Mouse (Mus musculus): ENCODE results near the gene Ihh. TPM values are rescaled to one million over a fixed set of nuclear protein-coding genes. Genes with fewer than 3 reads are reported as not detected.

Gene Ihh
- total RNA-seq, 4 experiments from 2014 or later: 0.24 TPM; not detected in 3

DNA sequence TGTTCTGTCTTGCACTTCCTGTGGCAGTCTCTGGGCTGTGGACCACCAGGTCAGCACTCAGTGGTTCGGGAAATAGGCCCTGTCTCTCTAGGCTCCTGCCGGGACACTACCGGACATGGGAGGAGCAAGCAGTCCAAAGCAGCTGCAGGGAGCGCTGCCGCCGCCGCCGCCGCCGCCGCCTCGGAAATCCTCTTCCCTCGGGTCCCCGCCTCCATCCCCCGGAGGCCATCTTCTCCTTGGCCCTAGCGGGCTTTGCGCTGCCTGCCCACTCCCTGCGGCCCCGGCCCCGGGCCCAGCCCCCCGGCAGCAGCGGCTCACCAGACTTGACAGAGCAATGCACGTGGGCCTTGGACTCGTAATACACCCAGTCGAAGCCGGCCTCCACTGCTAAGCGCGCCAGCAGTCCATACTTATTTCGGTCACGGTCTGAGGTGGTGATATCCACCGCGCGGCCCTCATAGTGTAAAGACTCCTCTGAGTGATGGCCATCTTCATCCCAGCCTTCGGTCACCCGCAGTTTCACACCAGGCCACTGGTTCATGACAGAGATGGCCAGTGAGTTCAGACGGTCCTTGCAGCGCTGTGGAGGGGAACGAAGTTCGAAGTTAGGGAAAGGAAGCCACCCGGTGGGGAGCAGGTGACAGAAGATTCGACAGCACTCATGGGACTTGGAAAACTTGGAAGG lies 3.3 kb downstream of the Ihh start:
- DNase-seq (ENCODE audit: low spot score): no peak

DNA sequence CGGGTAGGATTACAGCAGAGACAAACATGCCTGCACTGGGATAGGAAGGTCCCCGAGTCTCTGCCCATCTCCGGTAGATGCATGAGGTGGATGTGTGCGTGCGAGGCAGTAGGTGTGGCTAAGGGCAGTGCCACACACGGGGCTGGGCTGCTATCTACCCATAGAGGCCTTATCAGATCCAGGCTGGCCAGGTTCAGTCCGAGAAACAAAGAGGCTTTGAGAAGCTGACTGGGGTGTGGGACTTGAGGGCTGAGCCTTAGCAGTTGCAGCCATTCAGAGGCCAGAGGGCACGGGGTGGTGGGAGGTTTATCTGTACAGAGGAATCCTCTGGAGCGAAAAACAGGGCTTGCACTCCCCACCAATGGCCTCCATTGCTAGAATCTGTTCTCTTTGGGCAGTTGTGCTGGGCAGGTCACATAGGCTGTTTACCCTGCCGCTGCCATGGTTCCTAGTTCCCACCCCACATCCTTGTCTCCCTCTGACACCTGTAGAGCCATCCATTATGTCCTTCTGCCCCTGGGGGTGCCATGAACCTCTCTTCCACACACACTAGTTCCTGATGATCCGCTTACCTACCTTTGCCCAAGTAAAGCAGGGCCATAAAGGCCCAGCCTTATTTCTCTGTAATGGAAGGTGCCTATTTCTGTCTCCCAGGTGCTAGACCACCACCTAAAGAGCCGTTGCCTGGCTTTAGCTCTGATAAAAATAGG lies 9.7 kb downstream of the Ihh start:
- DNase-seq (ENCODE audit: low spot score): no peak

DNA sequence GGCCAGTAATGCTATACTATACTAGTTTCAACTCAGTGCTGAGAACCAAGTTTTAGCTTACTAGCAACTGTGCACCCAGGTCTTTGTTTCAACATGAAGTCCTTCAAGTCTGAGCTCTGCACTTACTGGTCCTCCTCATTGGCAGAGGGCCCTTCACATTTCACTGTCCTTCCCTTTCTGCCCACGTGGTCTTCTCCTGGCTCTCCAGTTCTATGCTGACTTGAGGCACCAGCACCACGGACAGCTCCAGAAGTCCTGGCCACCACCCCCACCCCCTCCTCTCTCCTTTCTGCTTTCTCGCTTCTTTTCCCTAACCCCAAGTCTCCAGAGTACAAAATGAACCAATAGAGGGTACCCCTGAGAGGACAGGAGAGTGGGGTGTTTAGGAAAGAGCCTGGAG lies 11.7 kb downstream of the Ihh start:
- DNase-seq (ENCODE audit: low spot score): no peak

DNA sequence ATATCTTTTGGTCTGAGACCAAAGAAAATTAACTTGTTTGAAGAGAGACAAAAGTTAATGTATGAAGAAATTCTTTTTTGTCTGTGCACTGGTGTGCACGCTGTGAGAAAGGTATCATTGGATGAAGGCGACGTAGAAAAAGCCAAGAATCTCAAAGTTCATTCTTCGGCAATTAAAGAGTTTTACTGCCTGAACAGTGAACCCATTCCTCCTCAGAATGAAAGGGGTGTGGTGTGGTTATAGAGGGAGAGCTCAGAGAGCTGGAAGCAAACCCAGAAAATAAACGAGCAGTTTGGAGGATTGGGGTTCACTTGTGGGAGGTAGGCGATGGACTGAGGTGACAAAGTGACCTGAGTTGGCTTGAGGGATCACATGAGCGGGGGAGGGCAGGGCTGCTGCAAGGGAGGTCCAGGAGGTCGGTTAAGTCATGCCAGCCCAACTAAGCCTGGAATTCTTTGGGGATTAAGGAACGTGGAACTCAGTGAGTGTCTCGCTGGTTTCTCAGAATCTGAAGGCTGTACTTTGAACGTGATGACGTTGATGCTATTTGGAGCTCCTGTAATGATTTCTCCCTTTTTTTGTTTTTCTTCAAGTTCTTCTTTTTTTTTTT lies 15.1 kb downstream of the Ihh start:
- no peak for DNase-seq (ENCODE audit: low spot score)

DNA sequence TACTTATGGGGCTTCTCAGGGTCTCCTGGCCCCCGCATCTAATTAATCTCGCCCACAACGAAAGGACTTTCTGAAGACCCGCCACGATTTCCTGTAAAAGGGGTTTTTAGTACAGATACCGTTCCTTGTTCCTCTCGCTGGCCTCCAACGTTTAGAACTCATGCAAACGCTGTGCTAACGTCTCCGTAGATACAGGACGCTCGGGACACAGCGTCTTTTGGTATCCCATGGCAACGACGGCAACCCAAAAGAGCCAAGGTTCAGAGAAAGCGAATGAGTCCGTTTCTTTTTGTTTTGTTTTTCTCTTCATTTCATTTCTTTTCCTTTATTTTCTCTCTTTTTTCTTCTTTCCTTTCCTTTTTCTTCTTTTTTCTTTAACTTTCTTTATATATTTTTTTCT lies 16.1 kb downstream of the Ihh start, which contains the start of gene Cfap65:
Gene Cfap65, minus strand, starts transcription at position 198 of the 400 bp plus-strand sequence.
- DNase-seq (ENCODE audit: low spot score): no peak

DNA sequence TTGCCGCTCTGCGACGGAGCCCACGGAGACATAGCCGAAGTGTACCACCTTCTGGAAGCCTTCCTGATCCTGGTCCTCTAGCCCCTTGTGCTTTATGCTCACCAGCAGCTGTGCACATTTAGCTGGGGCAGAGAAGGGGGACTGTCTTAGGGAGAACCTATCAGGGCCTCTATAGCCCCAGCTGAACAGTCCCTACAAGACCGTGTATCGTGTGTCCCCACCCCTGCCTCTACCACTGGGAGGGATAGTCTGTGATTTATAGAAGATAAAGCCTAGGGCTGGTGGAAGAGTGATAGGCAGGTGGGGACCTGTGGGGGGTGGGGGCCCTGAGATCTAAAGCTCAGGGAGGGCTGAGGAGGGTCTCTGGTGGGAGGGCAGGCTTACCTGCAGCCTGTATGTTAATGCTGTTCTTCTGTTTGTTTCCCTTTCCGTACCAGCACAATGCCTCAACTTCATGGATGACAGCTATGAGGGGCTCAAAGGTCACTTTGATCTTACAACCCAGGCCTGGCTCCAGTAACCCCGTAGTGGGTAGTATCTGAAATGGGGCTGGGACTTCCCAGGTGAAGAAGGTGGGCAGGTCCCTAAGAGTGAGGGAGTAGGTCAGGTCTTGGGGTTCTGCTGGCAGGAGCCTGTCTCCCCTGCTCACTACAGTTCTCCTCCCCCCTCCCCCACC lies 23.7 kb downstream of the Ihh start:
- no peak for DNase-seq (ENCODE audit: low spot score)

DNA sequence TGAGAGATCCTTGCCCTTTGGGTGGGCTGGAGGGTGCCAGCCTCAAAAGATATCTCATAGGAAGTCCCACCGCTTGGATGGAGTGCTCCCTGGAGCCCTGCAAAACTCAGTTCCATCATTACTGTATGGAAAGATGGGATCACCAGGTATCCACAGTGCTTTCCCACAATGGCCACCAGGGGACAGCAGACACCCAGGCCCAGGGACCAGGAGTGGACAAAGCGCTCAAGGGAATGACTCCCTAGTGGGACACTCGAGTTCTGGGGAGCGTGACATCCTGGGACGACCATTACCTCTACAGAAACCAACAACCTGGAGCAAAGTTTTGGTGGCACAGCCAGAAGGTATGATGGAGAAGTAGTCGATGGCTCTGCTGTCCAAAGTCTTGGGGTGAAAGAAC lies 24.8 kb downstream of the Ihh start:
- peak; percentile 21 for DNase-seq (ENCODE audit: low spot score)

DNA sequence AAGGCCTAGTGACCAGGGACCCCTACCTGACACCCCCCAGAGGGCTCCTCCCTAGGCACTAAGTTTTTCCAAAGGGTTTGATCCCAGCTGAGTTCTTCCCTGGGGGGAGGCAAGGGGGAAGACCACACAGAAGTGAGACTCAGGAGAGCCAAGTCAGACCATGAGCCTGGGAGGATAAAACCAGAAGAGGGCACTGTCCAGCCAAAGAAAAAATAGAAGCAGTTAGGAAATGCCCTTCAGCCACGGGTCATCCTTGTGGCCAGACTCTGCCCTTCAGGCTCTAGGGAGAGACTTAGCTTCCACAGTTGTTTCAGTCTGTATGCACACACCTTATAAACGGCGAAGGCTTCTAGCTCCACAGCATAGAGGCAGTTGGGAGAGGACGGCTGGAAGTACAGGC lies 27.0 kb downstream of the Ihh start:
- no peak for DNase-seq (ENCODE audit: low spot score)

DNA sequence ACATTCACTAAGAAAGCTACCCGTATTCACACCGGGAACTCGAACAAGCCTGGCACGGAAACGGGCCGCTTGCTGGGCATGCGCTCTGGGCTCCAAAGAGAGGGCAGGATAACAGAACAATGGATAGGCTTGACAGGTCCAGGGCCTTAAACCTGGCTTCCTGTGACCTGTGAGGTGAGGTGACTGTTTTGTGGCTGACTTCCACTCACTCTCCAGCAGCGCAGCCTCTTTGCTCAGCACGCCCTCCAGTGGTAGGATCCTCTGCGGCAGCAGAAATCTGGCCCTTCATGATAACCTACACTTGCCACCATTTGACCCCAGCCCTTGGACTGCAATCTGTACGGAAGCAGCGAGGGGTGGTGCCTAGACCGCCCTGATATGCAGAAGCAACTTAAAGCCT lies 35.8 kb downstream of the Ihh start:
- DNase-seq (ENCODE audit: low spot score): no peak

DNA sequence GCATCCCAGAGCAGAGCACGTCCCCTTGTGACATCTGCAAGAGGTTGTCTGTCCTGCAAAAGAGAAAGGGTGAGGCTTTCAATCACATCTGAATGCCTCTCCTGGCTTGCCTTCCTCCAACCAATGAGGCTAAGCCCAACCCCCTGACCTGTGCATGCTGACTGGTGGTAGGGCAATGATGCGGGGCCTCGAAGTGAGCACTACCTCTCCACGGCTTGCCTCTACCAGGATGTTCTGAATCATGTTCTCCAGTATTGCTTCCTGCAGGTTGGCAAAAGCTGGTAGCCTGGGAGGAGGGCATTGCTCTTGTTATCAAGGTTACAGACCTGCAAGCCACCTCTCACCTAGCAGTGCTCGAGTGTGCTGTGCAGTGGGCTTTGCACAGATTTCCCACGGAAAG lies 49.3 kb downstream of the Ihh start:
- no peak for DNase-seq (ENCODE audit: low spot score)

DNA sequence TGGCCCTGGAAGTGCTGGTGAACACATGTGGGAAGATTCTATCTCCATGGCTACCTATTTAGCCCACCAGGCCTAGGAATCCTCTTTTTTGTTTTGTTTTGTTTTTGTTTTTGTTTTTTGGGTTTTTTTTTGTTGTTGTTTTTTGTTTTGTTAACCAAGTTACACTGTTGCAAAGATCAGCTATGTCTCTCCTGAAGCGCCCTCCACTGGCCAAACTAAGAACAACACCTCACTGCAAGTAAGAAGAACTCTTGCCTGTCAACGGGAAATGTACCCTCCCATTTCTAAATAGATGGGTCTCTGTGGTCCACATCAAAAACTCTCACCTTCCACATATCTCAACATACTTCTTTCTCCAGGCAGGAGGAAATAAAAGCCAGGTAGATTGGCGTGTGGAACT lies 49.8 kb downstream of the Ihh start:
- DNase-seq (ENCODE audit: low spot score): peak; percentile 24

DNA sequence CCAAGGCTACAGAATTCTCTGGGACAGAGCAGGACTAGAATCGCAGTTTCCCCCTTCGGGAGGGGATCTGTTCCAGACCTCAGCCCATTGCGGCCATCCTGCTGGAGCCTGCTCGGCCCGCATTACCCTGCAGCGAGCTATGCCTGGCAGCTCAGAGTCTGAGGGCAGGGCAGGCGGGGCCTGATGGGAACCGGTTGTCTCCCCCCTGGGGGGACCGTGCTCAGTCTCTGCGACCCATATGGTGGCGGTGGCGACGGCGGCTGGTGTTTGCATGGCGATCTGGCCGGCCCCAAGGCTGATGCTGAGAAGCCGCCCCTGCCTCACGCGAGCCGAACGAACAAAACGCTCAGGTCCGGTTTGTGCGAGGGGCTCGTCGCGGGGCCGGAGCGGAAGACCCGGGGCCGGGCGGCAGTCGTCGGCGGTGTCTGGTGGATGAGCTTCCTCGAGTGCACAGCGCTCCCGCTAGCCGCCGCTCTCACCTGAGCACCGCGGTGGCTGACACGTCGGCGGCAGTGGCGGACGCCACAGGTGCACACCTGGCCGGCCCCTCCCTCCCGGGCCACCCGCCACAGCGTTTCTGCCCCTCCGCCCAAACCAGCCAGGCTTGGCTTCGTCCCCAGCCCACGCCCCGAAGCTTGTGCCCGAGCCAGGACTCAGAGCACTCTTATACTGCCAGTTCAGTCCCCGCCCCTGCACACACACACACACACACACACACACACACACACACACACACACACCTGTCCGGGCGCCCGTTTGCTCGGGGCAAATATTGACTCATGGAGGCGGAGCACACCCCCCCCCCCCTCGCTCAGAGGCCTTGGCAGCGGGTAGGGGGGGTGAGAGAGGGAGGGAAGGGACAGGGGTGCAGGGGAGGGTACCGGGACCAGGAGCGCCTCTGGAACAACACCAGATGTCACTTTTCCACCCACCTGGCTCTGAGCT lies 50.9 kb downstream of the Ihh start:
- no peak for DNase-seq (ENCODE audit: low spot score)

DNA sequence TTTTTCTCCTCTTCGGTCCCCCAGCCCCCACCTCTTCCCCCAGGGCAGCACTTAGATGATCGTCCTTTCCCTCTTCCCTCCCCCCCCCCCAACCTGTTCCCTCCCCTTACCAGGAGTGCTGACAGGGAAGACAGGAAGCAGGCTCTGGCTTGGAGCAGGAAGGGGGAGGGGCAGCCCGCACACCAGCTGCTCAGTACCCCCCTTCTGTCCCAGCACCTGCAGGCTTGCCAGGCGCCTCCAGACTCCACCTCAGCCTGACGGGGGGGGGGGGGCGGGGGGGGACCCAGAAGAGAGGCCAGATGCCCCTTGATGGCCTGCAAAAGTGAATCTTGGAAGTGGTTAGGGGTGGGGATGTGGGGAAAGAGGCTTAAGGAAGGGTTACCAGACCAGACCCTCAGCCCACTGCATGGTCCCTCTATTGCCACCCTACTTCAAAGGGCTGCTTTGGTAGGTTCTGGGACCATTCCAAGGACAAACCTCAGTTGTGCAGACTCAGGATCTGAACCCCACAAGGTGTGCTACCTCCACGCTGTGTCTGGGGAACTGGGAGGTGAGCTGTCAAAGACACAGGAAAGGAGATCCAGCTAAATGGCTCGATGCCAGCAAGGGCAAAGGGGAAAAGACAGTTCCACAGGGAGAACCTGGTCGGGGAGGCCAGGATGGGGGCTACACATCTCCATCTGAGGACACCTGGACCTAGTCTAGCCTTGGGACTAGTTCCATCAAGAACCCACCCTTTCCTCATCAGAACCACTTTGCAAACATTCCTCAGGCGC lies 52.6 kb downstream of the Ihh start:
- DNase-seq (ENCODE audit: low spot score): no peak

DNA sequence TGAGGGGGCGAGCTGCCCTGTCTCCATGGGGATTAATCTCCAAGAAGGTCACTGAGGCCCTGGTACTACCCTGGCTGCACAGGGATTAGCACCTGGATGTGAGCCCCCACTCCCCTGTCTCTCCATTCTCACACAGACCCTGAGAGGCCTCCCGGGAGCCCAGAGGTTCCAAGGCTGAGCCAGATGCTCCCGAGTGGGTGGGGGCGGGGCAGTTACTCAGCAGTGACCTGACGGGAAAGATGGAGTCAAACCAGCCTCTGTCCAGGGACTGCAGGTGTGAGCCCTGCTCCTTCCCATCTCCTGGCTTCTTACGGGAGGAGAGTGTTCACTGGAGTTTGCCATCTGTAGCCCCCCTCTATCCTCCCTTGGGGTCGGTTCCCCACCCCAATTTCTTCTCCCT lies 53.5 kb downstream of the Ihh start:
- DNase-seq (ENCODE audit: low spot score): no peak

Small RNA genes lying within 50 kb of the gene (microRNA-seq; reads per million reads assigned to microRNA genes)
- gene Mir375: 56.0 reads per million, percentile 51 among the genes with 10 or more reads in this experiment

Other genes starting within 250 kb of the Ihh start
- gene Cyp27a1, start 238.1 kb downstream of the Ihh start, total RNA-seq (2022): 10 to 100 TPM; 11.3 to 20.8 (median 16.6) TPM
- gene Prkag3, start 202.5 kb downstream of the Ihh start, total RNA-seq (2022): 1 to 10 TPM; 1.6 to 4.1 (median 2.2) TPM
- gene Wnt6, start 179.8 kb downstream of the Ihh start, total RNA-seq (2022): under 1 TPM; 0.16 to 0.69 (median 0.26) TPM
- not detected for gene Wnt10a, start 160.2 kb downstream of the Ihh start, total RNA-seq (2022)
- under 1 TPM in 1 of 4 experiments, not detected in 3; 0.09 TPM for gene Cdk5r2, start 96.7 kb downstream of the Ihh start, total RNA-seq (2022)
- gene Fev, start 66.3 kb downstream of the Ihh start, total RNA-seq (2022): not detected
- not detected for gene Cryba2, start 58.5 kb downstream of the Ihh start, total RNA-seq (2022)
- not detected for gene Cfap65, start 16.1 kb downstream of the Ihh start, total RNA-seq (2022)
- gene Nhej1, start 173.5 kb upstream of the Ihh start, total RNA-seq (2022): 1 to 10 TPM; 3.7 to 5.2 (median 4.6) TPM
- under 1 TPM; 0.53 to 0.71 (median 0.61) TPM for gene Slc23a3, start 182.2 kb upstream of the Ihh start, total RNA-seq (2022)
- gene Cnppd1, start 191.0 kb upstream of the Ihh start, total RNA-seq (2022): 10 to 100 TPM; 19.8 to 26.4 (median 21.0) TPM
- gene Retreg2, start 191.1 kb upstream of the Ihh start, total RNA-seq (2022): 10 to 100 TPM; 15.8 to 24.8 (median 20.7) TPM
- gene Zfand2b, start 217.0 kb upstream of the Ihh start, total RNA-seq (2022): 10 to 100 TPM; 14.6 to 16.9 (median 15.7) TPM
- gene Abcb6, start 228.7 kb upstream of the Ihh start, total RNA-seq (2022): 10 to 100 TPM; 24.7 to 34.9 (median 28.8) TPM
- gene Ankzf1, start 240.5 kb upstream of the Ihh start, total RNA-seq (2022): 10 to 100 TPM in 2 of 4 experiments, 1 to 10 TPM in 2; 7.7 to 13.9 (median 10.2) TPM
- gene Atg9a, start 240.5 kb upstream of the Ihh start, total RNA-seq (2022): 10 to 100 TPM; 67.6 to 77.9 (median 71.6) TPM

Data from heart, adult 8-10 months (tissue).